Mouse (Mus musculus): ENCODE data around the gene Axin1. TPM values are rescaled to one million over a fixed set of nuclear protein-coding genes. Genes with fewer than 3 reads are reported as not detected.
"Not testable (repeated sequence)": the region's sequence is repeated elsewhere in the genome, so short reads cannot be mapped to it uniquely, and the experiment has no call there.

The Axin1 gene
- polyA plus RNA-seq (2014; fragmentation: Nextera tagmentation; extraction: Ambion mirVana) = 18.8 and 27.7 TPM in 2 replicates

GRCm38 (mm10) chr17:26138239-26138836, at the start of gene Axin1:
Gene Axin1, plus strand, starts transcription at chr17:26138688.
- Histone ChIP-seq H3K4me2 (peak within 1 kb of the TSS; percentile 88), H3K27ac (ENCODE audit: low read depth) (peak within 1 kb of the TSS; percentile 94), H3K36me3 (ENCODE audit: insufficient read depth) (peaks cover 8% of the 10 kb centered on the region), H3K9me3 (ENCODE audit: low read depth, low read length) (no peaks in the 10 kb centered on the region), H3K4me3 (ENCODE audit: low read depth, low read length) (peak within 1 kb of the TSS; percentile 85), H3K27me3 (ENCODE audit: insufficient read depth, low read length) (no peaks in the 10 kb centered on the region), H3K9ac (peak within 1 kb of the TSS; percentile 95), H3K4me1 (ENCODE audit: insufficient read depth) (0 out of 2 replicates have a peak, but pooled peaks cover 9% of the 10 kb centered on the region)
- ATAC-seq (ENCODE audit: insufficient read depth) (peak; percentile 99), DNase-seq (peak; percentile 98)
- peak; percentile 21 for TF ChIP-seq CTCF (IDR thresholded peaks at IDR 0.05; ENCODE audit: low read depth)
- WGBS = under 1% methylated on average over 42 of the region's 42 CpGs

- Histone ChIP-seq H3K27ac (ENCODE audit: low read depth) (peak within 1 kb of the TSS; percentile 84), H3K4me1 (ENCODE audit: insufficient read depth) (no peaks in the 10 kb centered on the region; the same call in 1 of the 2 replicates), H3K27me3 (ENCODE audit: insufficient read depth, low read length) (no peaks in the 10 kb centered on the region), H3K36me3 (ENCODE audit: insufficient read depth) (0 out of 2 replicates have a peak, but pooled peaks cover 22% of the 10 kb centered on the region), H3K4me2 (peak within 1 kb of the TSS; percentile 85), H3K4me3 (ENCODE audit: low read depth, low read length) (peak within 1 kb of the TSS; percentile 58), H3K9ac (peak within 1 kb of the TSS; percentile 72), H3K9me3 (ENCODE audit: low read depth, low read length) (no peaks in the 10 kb centered on the region)
- DNase-seq = peak; percentile 97
- peak; percentile 94 for ATAC-seq (ENCODE audit: insufficient read depth)
- peak; percentile 84 for TF ChIP-seq CTCF (IDR thresholded peaks at IDR 0.05; ENCODE audit: low read depth)
- WGBS = 2% methylated on average over 32 of the region's 32 CpGs
Observed at GRCm38 (mm10) chr17:26089905-26090632, 48.4 kb upstream of the Axin1 start, which contains the start of gene Decr2. Gene Decr2, minus strand, starts transcription at chr17:26090337.

GRCm38 (mm10) chr17:26094531-26095110, 43.9 kb upstream of the Axin1 start:
- Histone ChIP-seq H3K4me2 (peak overlapping the region; percentile 79), H3K27me3 (ENCODE audit: insufficient read depth, low read length) (no peaks in the 10 kb centered on the region), H3K27ac (ENCODE audit: low read depth) (peak overlapping the region; percentile 83), H3K9ac (peak overlapping the region; percentile 87), H3K9me3 (ENCODE audit: low read depth, low read length) (no peaks in the 10 kb centered on the region), H3K4me1 (ENCODE audit: insufficient read depth) (no peaks in the 10 kb centered on the region; the same call in 1 of the 2 replicates), H3K36me3 (ENCODE audit: insufficient read depth) (0 out of 2 replicates have a peak, but pooled peaks cover 15% of the 10 kb centered on the region), H3K4me3 (ENCODE audit: low read depth, low read length) (peak overlapping the region; percentile 66)
- whole genome bisulfite sequencing = 13% methylated on average over 9 of the region's 9 CpGs
- ATAC-seq (ENCODE audit: insufficient read depth) (no peak), DNase-seq (no peak)
- TF ChIP-seq CTCF (IDR thresholded peaks at IDR 0.05; ENCODE audit: low read depth) = no peak

DNA sequence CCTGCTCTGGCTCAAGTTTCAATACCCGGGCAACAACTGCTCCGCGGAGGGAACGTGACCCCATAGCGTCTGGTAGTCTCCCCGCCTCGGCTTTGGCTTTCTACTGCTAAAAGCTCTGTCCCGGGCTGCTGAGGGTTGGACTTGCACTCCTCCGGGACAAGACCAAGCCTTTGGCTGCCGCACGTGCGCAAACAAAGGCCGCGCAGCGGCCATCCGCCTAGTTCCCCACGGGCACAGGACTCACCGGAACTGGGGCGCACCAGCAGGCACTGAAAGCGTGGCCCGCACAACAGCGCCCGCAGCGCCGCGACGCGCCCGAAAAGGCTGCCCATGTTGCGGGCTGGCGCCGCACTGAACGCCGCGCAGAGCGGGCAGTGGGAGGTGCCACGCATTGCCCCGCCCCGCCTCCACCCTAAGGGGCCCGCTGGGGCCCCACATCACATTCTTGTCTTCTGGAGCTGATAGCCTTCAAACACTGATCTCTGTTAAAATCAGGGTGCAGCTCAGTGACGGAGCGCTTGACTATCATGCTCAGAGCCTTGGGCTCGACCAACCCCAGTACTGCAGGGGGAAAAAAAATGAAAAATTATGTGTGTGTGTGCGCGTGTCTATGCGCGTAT, 43.3 kb upstream of the Axin1 start, which contains the start of gene Nme4:
Nme4 (minus strand) TSS at position 482 of the 620 bp plus-strand sequence.
- TF ChIP-seq CTCF (IDR thresholded peaks at IDR 0.05; ENCODE audit: low read depth) = no peak
- H3K36me3 ChIP-seq (ENCODE audit: insufficient read depth) = 0 out of 2 replicates have a peak, but pooled peaks cover 15% of the 10 kb centered on the region
- peak within 1 kb of the TSS; percentile 79 for H3K4me2 ChIP-seq
- H3K9me3 ChIP-seq (ENCODE audit: low read depth, low read length) = no peaks in the 10 kb centered on the region
- no peaks in the 10 kb centered on the region for H3K27me3 ChIP-seq (ENCODE audit: insufficient read depth, low read length)
- WGBS = 1% methylated on average over 47 of the region's 47 CpGs
- H3K9ac ChIP-seq = peak within 1 kb of the TSS; percentile 87
- H3K4me1 ChIP-seq (ENCODE audit: insufficient read depth) = no peaks in the 10 kb centered on the region; the same call in 1 of the 2 replicates
- ATAC-seq (ENCODE audit: insufficient read depth) (peak; percentile 77), DNase-seq (peak; percentile 79)
- H3K4me3 ChIP-seq (ENCODE audit: low read depth, low read length) = peak within 1 kb of the TSS; percentile 66
- H3K27ac ChIP-seq (ENCODE audit: low read depth) = peak within 1 kb of the TSS; percentile 83

GRCm38 (mm10) chr17:26098461-26098860, 40.0 kb upstream of the Axin1 start:
- DNase-seq (no peak), ATAC-seq (ENCODE audit: insufficient read depth) (no peak)
- H3K4me2 ChIP-seq = no peak overlapping the region
- H3K9me3 ChIP-seq (ENCODE audit: low read depth, low read length) = no peaks in the 10 kb centered on the region
- no peaks in the 10 kb centered on the region; the same call in 1 of the 2 replicates for H3K4me1 ChIP-seq (ENCODE audit: insufficient read depth)
- WGBS = 85% methylated on average over 7 of the region's 7 CpGs
- H3K27ac ChIP-seq (ENCODE audit: low read depth) = no peak overlapping the region
- no peak overlapping the region for H3K9ac ChIP-seq
- no peak for TF ChIP-seq CTCF (IDR thresholded peaks at IDR 0.05; ENCODE audit: low read depth)
- 0 out of 2 replicates have a peak, but pooled peaks cover 3% of the 10 kb centered on the region for H3K36me3 ChIP-seq (ENCODE audit: insufficient read depth)
- H3K4me3 ChIP-seq (ENCODE audit: low read depth, low read length) = no peak overlapping the region
- H3K27me3 ChIP-seq (ENCODE audit: insufficient read depth, low read length) = no peaks in the 10 kb centered on the region

- not testable (repeated sequence) for H3K9ac ChIP-seq; H3K4me1 ChIP-seq (ENCODE audit: insufficient read depth); ATAC-seq (ENCODE audit: insufficient read depth); H3K27me3 ChIP-seq (ENCODE audit: insufficient read depth, low read length); H3K4me2 ChIP-seq; H3K27ac ChIP-seq (ENCODE audit: low read depth); H3K4me3 ChIP-seq (ENCODE audit: low read depth, low read length); H3K36me3 ChIP-seq (ENCODE audit: insufficient read depth); DNase-seq; H3K9me3 ChIP-seq (ENCODE audit: low read depth, low read length)
- 67% methylated on average over 3 of the region's 3 CpGs for WGBS
Observed at GRCm38 (mm10) chr17:26099316-26099715, 39.2 kb upstream of the Axin1 start.

Data from lung, embryonic 14.5 days (tissue).